Mouse (Mus musculus) MEL (cell line): Measurements from ENCODE around the gene Ano6. TPM values are rescaled to one million over a fixed set of nuclear protein-coding genes. Genes with fewer than 3 reads are reported as not detected.

ENCODE experiments used
- DNase-seq: peaks from one replicate; pipeline ENCODE4 v3.0.0; 2011; ENCODE audit warnings: low read depth, low spot score
- H3K27ac ChIP-seq: 2 replicates; pipeline ENCODE4 v1.5.1; 2012; ENCODE audit warnings: low read depth, mild to moderate bottlenecking, control low read depth, low read length, moderate library complexity; ENCODE audit not compliant: control insufficient read depth
- H3K27me3 ChIP-seq, 2 experiments: fragments of 150-350 bp in 1 of 2; sonication (generic) in 1 of 2; 2 replicates each; pipeline ENCODE4 v1.6.1; 2012; ENCODE audit warnings: low read length in 2 of 2, mild to moderate bottlenecking in 2 of 2, improper control_type of control experiment in 1 of 2, moderate library complexity in 1 of 2; ENCODE audit not compliant: insufficient read depth in 2 of 2, control insufficient read depth in 1 of 2
- H3K36me3 ChIP-seq, 2 experiments: 2 replicates each; pipeline ENCODE4 v1.6.1; 2012 to 2014; ENCODE audit warnings: low read length in 2 of 2, improper control_type of control experiment in 1 of 2, inconsistent platforms in 1 of 2, mild to moderate bottlenecking in 1 of 2; ENCODE audit not compliant: insufficient read depth in 2 of 2, control insufficient read depth in 1 of 2
- H3K4me1 ChIP-seq, 2 experiments: fragments of 150-350 bp in 1 of 2; sonication (generic) in 1 of 2; 2 replicates each; pipeline ENCODE4 v1.6.1; 2012; ENCODE audit warnings: low read length in 2 of 2, improper control_type of control experiment in 1 of 2, mild to moderate bottlenecking in 1 of 2; ENCODE audit not compliant: insufficient read depth in 2 of 2, control insufficient read depth in 1 of 2
- H3K4me3 ChIP-seq, 2 experiments: fragments of 150-350 bp in 1 of 2; sonication (generic) in 1 of 2; 2 replicates each; pipeline ENCODE4 v1.5.1; 2012; ENCODE audit warnings: low read depth in 2 of 2, low read length in 2 of 2, mild to moderate bottlenecking in 2 of 2, moderate library complexity in 2 of 2, control low read depth in 1 of 2, improper control_type of control experiment in 1 of 2; ENCODE audit not compliant: control insufficient read depth in 1 of 2, insufficient read depth in 1 of 2
- H3K79me2 ChIP-seq: 2 replicates; pipeline ENCODE4 v1.6.1; 2012; ENCODE audit warnings: mild to moderate bottlenecking, low read length, moderate library complexity; ENCODE audit not compliant: control insufficient read depth, poor library complexity, insufficient read depth
- H3K9ac ChIP-seq: 2 replicates; pipeline ENCODE4 v1.6.1; 2012; ENCODE audit warnings: low read depth, mild to moderate bottlenecking, control low read depth, low read length, moderate library complexity; ENCODE audit not compliant: control insufficient read depth, poor library complexity, severe bottlenecking
- H3K9me3 ChIP-seq: fragments of 150-350 bp; sonication (generic); replicated peaks from 2 replicates; pipeline ENCODE4 v1.6.1; 2012; ENCODE audit warnings: mild to moderate bottlenecking, low read length, improper control_type of control experiment, moderate library complexity; ENCODE audit not compliant: insufficient read depth
- BHLHE40 ChIP-seq: IDR thresholded peaks from 2 replicates; pipeline ENCODE4 v1.6.1; 2012; ENCODE audit warnings: low read depth, mild to moderate bottlenecking, inconsistent platforms, low read length, improper control_type of control experiment, borderline replicate concordance
- CHD1 ChIP-seq: IDR thresholded peaks from 2 replicates; pipeline ENCODE4 v1.6.1; 2012; ENCODE audit warnings: low read depth, mild to moderate bottlenecking, inconsistent platforms, low read length, improper control_type of control experiment
- CHD2 ChIP-seq: IDR thresholded peaks from 2 replicates; pipeline ENCODE4 v1.6.1; 2011; ENCODE audit warnings: low read length, improper control_type of control experiment
- CTCF ChIP-seq, 3 experiments: IDR thresholded peaks in 2 of 3; conservative IDR thresholded peaks in 1 of 3; 2 replicates each; pipeline ENCODE4 v1.5.1; 2011 to 2012; ENCODE audit warnings: low read length in 3 of 3, low read depth in 2 of 3, mild to moderate bottlenecking in 2 of 3, improper control_type of control experiment in 1 of 3, inconsistent platforms in 1 of 3, mixed read lengths in 1 of 3, moderate library complexity in 1 of 3; ENCODE audit not compliant: control insufficient read depth in 1 of 3, insufficient read depth in 1 of 3, poor library complexity in 1 of 3, severe bottlenecking in 1 of 3
- E2F4 ChIP-seq: IDR thresholded peaks from 2 replicates; pipeline ENCODE4 v1.6.1; 2011; ENCODE audit warnings: low read depth, low read length, improper control_type of control experiment, borderline replicate concordance
- ELF1 ChIP-seq: IDR thresholded peaks from 2 replicates; pipeline ENCODE4 v1.6.1; 2014; ENCODE audit warnings: low read depth, mild to moderate bottlenecking, inconsistent platforms, low read length, improper control_type of control experiment, moderate library complexity
- GABPA ChIP-seq: IDR thresholded peaks from 2 replicates; pipeline ENCODE4 v1.6.1; 2012; ENCODE audit warnings: low read depth, mild to moderate bottlenecking, inconsistent platforms, low read length, improper control_type of control experiment, moderate library complexity
- MAFK ChIP-seq: IDR thresholded peaks from 2 replicates; pipeline ENCODE4 v1.6.1; 2011; ENCODE audit warnings: low read depth, mild to moderate bottlenecking, low read length, improper control_type of control experiment, borderline replicate concordance
- MAX ChIP-seq: IDR thresholded peaks from 2 replicates; pipeline ENCODE4 v1.6.1; 2011; ENCODE audit warnings: low read length, improper control_type of control experiment
- MYB ChIP-seq: IDR thresholded peaks from 2 replicates; pipeline ENCODE4 v1.6.1; 2011; ENCODE audit warnings: mild to moderate bottlenecking, low read depth, low read length, improper control_type of control experiment
- NELFE ChIP-seq: IDR thresholded peaks from 2 replicates; pipeline ENCODE4 v1.6.1; 2011; ENCODE audit warnings: low read depth, low read length, improper control_type of control experiment
- POLR2AphosphoS5 ChIP-seq: IDR thresholded peaks from 2 replicates; pipeline ENCODE4 v1.6.1; 2012; ENCODE audit warnings: low read depth, borderline replicate concordance, mild to moderate bottlenecking, inconsistent platforms, low read length, moderate library complexity, mixed read lengths
- RAD21 ChIP-seq: IDR thresholded peaks from 2 replicates; pipeline ENCODE4 v1.6.1; 2011; ENCODE audit warnings: mild to moderate bottlenecking, low read depth, low read length, improper control_type of control experiment
- RCOR1 ChIP-seq: IDR thresholded peaks from 2 replicates; pipeline ENCODE4 v1.6.1; 2012; ENCODE audit warnings: low read depth, mild to moderate bottlenecking, inconsistent platforms, low read length, improper control_type of control experiment
- SIN3A ChIP-seq: IDR thresholded peaks from 2 replicates; pipeline ENCODE4 v1.6.1; 2012; ENCODE audit warnings: low read length, improper control_type of control experiment, inconsistent platforms
- TAL1 ChIP-seq: IDR thresholded peaks from 2 replicates; pipeline ENCODE4 v1.6.1; 2012; ENCODE audit warnings: mild to moderate bottlenecking, inconsistent platforms, low read length, moderate library complexity, mixed read lengths
- TBP ChIP-seq: IDR thresholded peaks from 2 replicates; pipeline ENCODE4 v1.8.0; 2011; ENCODE audit warnings: low read depth, low read length, improper control_type of control experiment
- TCF12 ChIP-seq: IDR thresholded peaks from 2 replicates; pipeline ENCODE4 v1.6.1; 2014; ENCODE audit warnings: low read depth, mild to moderate bottlenecking, inconsistent platforms, low read length, improper control_type of control experiment, moderate library complexity
- ZC3H11A ChIP-seq: IDR thresholded peaks from 2 replicates; pipeline ENCODE4 v1.6.1; 2012; ENCODE audit warnings: low read depth, mild to moderate bottlenecking, inconsistent platforms, low read length, improper control_type of control experiment
- ZMIZ1 ChIP-seq: IDR thresholded peaks from 2 replicates; pipeline ENCODE4 v1.6.1; 2012; ENCODE audit warnings: low read depth, mild to moderate bottlenecking, inconsistent platforms, low read length, improper control_type of control experiment, moderate library complexity
- ZNF384 ChIP-seq: IDR thresholded peaks from 2 replicates; pipeline ENCODE4 v1.6.1; 2012; ENCODE audit warnings: low read depth, mild to moderate bottlenecking, inconsistent platforms, low read length, improper control_type of control experiment
- polyA plus RNA-seq, 2 experiments: library from polyadenylated mRNA; stranded (reverse) in 1 of 2; unstranded in 1 of 2; fragments of >175 nt in 1 of 2; fragments of >200 nt in 1 of 2; gene quantifications; 2 replicates each; pipeline versions ENCODE4 v1.2.1 to v1.2.4; 2012; ENCODE audit warnings: low replicate concordance in 2 of 2, low read depth in 1 of 2; ENCODE audit not compliant: insufficient read length in 2 of 2, insufficient read depth in 1 of 2, missing spikeins in 1 of 2
- total RNA-seq: library from RNA; depleted of rRNA; stranded (reverse); fragments of 300-350 nt; gene quantifications from 2 replicates; pipeline ENCODE4 v1.2.3, GENCODE M21; 2012

The Ano6 gene
- total and polyA plus RNA-seq, 3 experiments, result 54.8 to 66.6 (median 61.4) TPM

- H3K27ac ChIP-seq, result no peak overlapping the region
- no peak overlapping the region for H3K4me3 ChIP-seq
- no peak overlapping the region for H3K9ac ChIP-seq
- H3K9me3 ChIP-seq, result no peaks in the 10 kb centered on the region
- H3K36me3 ChIP-seq, result peaks cover 7 to 18% of the 10 kb centered on the region in 2 experiments; a peak in 3 of 4 replicates
- H3K27me3 ChIP-seq, result no peaks in the 10 kb centered on the region
- H3K4me1 ChIP-seq, result peaks cover 10 to 17% of the 10 kb centered on the region in 2 experiments
- DNase-seq, result no peak
- TF ChIP-seq ZC3H11A, result no peak
- TF ChIP-seq TAL1, result no peak
- TF ChIP-seq ZMIZ1, result no peak
- TF ChIP-seq TCF12, result no peak
- no peak for TF ChIP-seq ELF1
- no peak for TF ChIP-seq E2F4
- no peak for TF ChIP-seq SIN3A
- no peak for TF ChIP-seq CHD2
- H3K79me2 ChIP-seq, result peaks cover 42% of the 10 kb centered on the region
Measured at GRCm38 (mm10) chr15:95844412-95844811, 53.8 kb downstream of the Ano6 start.

GRCm38 (mm10) chr15:95846102-95846501, 55.5 kb downstream of the Ano6 start:
- H3K9me3 ChIP-seq, result no peaks in the 10 kb centered on the region
- TF ChIP-seq TBP (no peak), SIN3A (no peak), E2F4 (no peak), CHD1 (no peak), BHLHE40 (no peak), NELFE (no peak), TAL1 (no peak), GABPA (no peak), RAD21 (no peak), CHD2 (no peak), RCOR1 (no peak), POLR2AphosphoS5 (no peak), MAX (no peak), MYB (no peak), CTCF (IDR thresholded peaks at IDR 0.05 in 2 of 3, conservative IDR thresholded peaks at IDR 0.05 in 1 of 3; ENCODE audit: control insufficient read depth in 1 of 3, insufficient read depth in 1 of 3, low read depth in 2 of 3, low read length in 3 of 3, poor library complexity in 1 of 3, severe bottlenecking in 1 of 3) (no peak), MAFK (no peak), ZNF384 (no peak)
- H3K9ac ChIP-seq, result no peak overlapping the region
- H3K27me3 ChIP-seq, result no peaks in the 10 kb centered on the region
- no peak overlapping the region for H3K27ac ChIP-seq
- H3K4me1 ChIP-seq, result peaks cover 10 to 28% of the 10 kb centered on the region in 2 experiments
- no peak for DNase-seq
- H3K36me3 ChIP-seq, result peaks cover 7 to 35% of the 10 kb centered on the region in 2 experiments; a peak in 3 of 4 replicates
- no peak overlapping the region for H3K4me3 ChIP-seq
- H3K79me2 ChIP-seq, result peaks cover 37% of the 10 kb centered on the region
